Mouse (Mus musculus): ENCODE measurements around the gene Prickle2.

Prickle2 gene

GRCm38 (mm10) chr6:92589381-92590065, 116.4 kb downstream of the Prickle2 start:
- DNase-seq (ENCODE audit: low read depth, low spot score), result no peak

- no peak for DNase-seq (ENCODE audit: low read depth, low spot score)
Measured at GRCm38 (mm10) chr6:92584026-92584425, 121.9 kb downstream of the Prickle2 start.

- no peak for DNase-seq (ENCODE audit: low read depth, low spot score)
Measured at GRCm38 (mm10) chr6:92575227-92575626, 130.7 kb downstream of the Prickle2 start.

GRCm38 (mm10) chr6:92572139-92572538, 133.8 kb downstream of the Prickle2 start:
- no peak for DNase-seq (ENCODE audit: low read depth, low spot score)

GRCm38 (mm10) chr6:92570090-92570489, 135.9 kb downstream of the Prickle2 start:
- DNase-seq (ENCODE audit: low read depth, low spot score), result no peak

- DNase-seq (ENCODE audit: low read depth, low spot score), result no peak
Measured at GRCm38 (mm10) chr6:92569283-92569682, 136.7 kb downstream of the Prickle2 start.

- DNase-seq (ENCODE audit: low read depth, low spot score), result no peak
Measured at GRCm38 (mm10) chr6:92559261-92559660, 146.7 kb downstream of the Prickle2 start.

- no peak for DNase-seq (ENCODE audit: low read depth, low spot score)
Measured at GRCm38 (mm10) chr6:92555675-92556074, 150.3 kb downstream of the Prickle2 start.

GRCm38 (mm10) chr6:92553086-92553485, 152.9 kb downstream of the Prickle2 start:
- no peak for DNase-seq (ENCODE audit: low read depth, low spot score)

GRCm38 (mm10) chr6:92549246-92549645, 156.7 kb downstream of the Prickle2 start:
- DNase-seq (ENCODE audit: low read depth, low spot score), result no peak

- DNase-seq (ENCODE audit: low read depth, low spot score), result no peak
Measured at GRCm38 (mm10) chr6:92545204-92545603, 160.8 kb downstream of the Prickle2 start.

- no peak for DNase-seq (ENCODE audit: low read depth, low spot score)
Measured at GRCm38 (mm10) chr6:92543825-92544224, 162.1 kb downstream of the Prickle2 start.

GRCm38 (mm10) chr6:92542402-92543101, 163.4 kb downstream of the Prickle2 start:
- no peak for DNase-seq (ENCODE audit: low read depth, low spot score)

GRCm38 (mm10) chr6:92534226-92535031, 171.5 kb downstream of the Prickle2 start:
- DNase-seq (ENCODE audit: low read depth, low spot score), result no peak

- DNase-seq (ENCODE audit: low read depth, low spot score), result no peak
Measured at GRCm38 (mm10) chr6:92533306-92534063, 172.5 kb downstream of the Prickle2 start.

GRCm38 (mm10) chr6:92532896-92533295, 173.1 kb downstream of the Prickle2 start:
- no peak for DNase-seq (ENCODE audit: low read depth, low spot score)

- DNase-seq (ENCODE audit: low read depth, low spot score), result no peak
Measured at GRCm38 (mm10) chr6:92532331-92532730, 173.6 kb downstream of the Prickle2 start.

GRCm38 (mm10) chr6:92526212-92526611, 179.7 kb downstream of the Prickle2 start:
- DNase-seq (ENCODE audit: low read depth, low spot score), result no peak

- DNase-seq (ENCODE audit: low read depth, low spot score), result no peak
Measured at GRCm38 (mm10) chr6:92525646-92526045, 180.3 kb downstream of the Prickle2 start.

- no peak for DNase-seq (ENCODE audit: low read depth, low spot score)
Measured at GRCm38 (mm10) chr6:92521526-92522075, 184.4 kb downstream of the Prickle2 start.
